Mouse (Mus musculus): ENCODE results near the gene Flot2.

DNA sequence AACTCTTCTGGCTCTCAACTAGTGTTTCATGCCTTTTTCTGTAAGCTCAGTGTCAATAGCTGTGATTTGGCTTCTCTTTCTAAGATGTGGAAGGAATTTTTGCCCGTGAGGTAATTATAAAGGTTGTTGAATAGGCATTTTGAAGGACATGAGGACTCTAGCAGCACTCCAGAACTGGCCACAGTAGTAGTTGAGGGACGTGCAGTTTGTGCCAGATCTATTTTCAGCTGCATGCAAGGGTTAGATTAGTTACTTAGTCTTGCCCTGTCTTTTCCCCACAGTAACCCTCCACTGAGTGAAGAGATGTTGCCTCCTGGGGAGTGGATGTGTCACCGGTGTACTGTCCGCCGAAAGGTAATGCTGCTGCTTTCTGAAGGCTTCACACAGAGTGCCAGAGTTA is 31.3 kb upstream of the Flot2 start:
- TF ChIP-seq CTCF (IDR thresholded peaks at IDR 0.05; ENCODE audit: low read depth, low read length), result no peak
- TF ChIP-seq POLR2A (IDR thresholded peaks at IDR 0.05; ENCODE audit: extremely low read depth, insufficient read depth, low read length), result no peak
